Comparison of ENCODE assay signal across 21 mouse cellular contexts in the genomic region with DNA sequence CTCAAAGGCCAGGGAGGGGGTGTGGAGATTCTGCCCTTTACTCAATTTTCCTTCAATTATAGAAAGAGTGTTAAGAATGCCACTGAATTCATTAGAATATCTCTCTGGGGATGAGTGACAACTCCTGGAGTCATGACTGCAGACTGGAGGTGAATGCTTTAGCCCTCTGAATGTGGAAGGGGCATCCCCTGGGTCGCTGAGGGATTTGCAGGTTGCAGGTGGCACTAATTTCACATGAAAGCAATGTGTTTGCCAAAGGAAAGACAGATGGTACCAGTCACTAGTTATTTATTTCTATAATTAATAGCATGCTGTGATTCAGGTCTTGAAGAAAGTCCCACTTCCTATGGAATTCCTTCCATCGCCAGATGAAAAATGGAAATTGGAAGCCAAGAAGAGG.
DNase-seq lines count a peak whose midpoint lies in the region; ATAC-seq and TF ChIP-seq lines count a peak whose summit lies in the region.
"Had no signal": no experiment of that assay in that cellular context is flagged by ENCODE, and none has a peak within 500 bp of the region (broad histone marks: within the 10 kb centered on the region; RNA-seq: fewer than 3 reads in every experiment).

No protein-coding gene starts in this region.

- H3K4me3 ChIP-seq in left cerebral cortex, adult 2 months, result no peak overlapping the region
- no peak overlapping the region for H3K4me3 ChIP-seq in hindbrain, postnatal 0 days (ENCODE audit: low read length)
- H3K4me3 ChIP-seq: forebrain, embryonic 13.5 days; gastrocnemius, adult 2 months; layer of hippocampus, adult 2 months; liver, embryonic 13.5 days; lung, embryonic 15.5 days; midbrain, embryonic 15.5 days; neural tube, embryonic 12.5 days had no signal

- no peaks in the 10 kb centered on the region for H3K27me3 ChIP-seq in hindbrain, postnatal 0 days (ENCODE audit: insufficient read depth, low read length)
- H3K27me3 ChIP-seq: forebrain, embryonic 13.5 days; liver, embryonic 13.5 days; lung, embryonic 15.5 days; midbrain, embryonic 15.5 days; neural tube, embryonic 12.5 days had no signal

- no peak overlapping the region for H3K27ac ChIP-seq in left cerebral cortex, adult 2 months
- no peak overlapping the region for H3K27ac ChIP-seq in hindbrain, postnatal 0 days
- H3K27ac ChIP-seq: forebrain, embryonic 13.5 days; gastrocnemius, adult 2 months; layer of hippocampus, adult 2 months; liver, embryonic 13.5 days; lung, embryonic 15.5 days; macrophage; midbrain, embryonic 15.5 days; neural tube, embryonic 12.5 days had no signal

- intact Hi-C loops in left cerebral cortex, postnatal 4 days (cut with DNase I), result no loop called here
- intact Hi-C loops in left cerebral cortex, adult 2 months (cut with DNase I), result no loop called here

- H3K36me3 ChIP-seq in hindbrain, postnatal 0 days (ENCODE audit: insufficient read depth, low read length), result no peaks in the 10 kb centered on the region
- H3K36me3 ChIP-seq: G1E; liver, embryonic 13.5 days; lung, embryonic 15.5 days; midbrain, embryonic 15.5 days; neural tube, embryonic 12.5 days had no signal

- H3K9ac ChIP-seq in hindbrain, postnatal 0 days (replicated peaks; ENCODE audit: low read length), result no peak overlapping the region
- H3K9ac ChIP-seq: forebrain, embryonic 13.5 days; liver, embryonic 13.5 days; lung, embryonic 15.5 days; midbrain, embryonic 15.5 days; neural tube, embryonic 12.5 days had no signal

- H3K4me2 ChIP-seq in hindbrain, postnatal 0 days (ENCODE audit: low read depth, low read length), result no peak overlapping the region
- H3K4me2 ChIP-seq: forebrain, embryonic 13.5 days; liver, embryonic 13.5 days; lung, embryonic 15.5 days; midbrain, embryonic 15.5 days; neural tube, embryonic 12.5 days had no signal

- no peaks in the 10 kb centered on the region for H3K9me3 ChIP-seq in hindbrain, postnatal 0 days (ENCODE audit: low read length)
- H3K9me3 ChIP-seq: forebrain, embryonic 13.5 days; G1E; liver, embryonic 13.5 days; lung, embryonic 15.5 days; midbrain, embryonic 15.5 days; neural tube, embryonic 12.5 days had no signal

- TF ChIP-seq CTCF in left cerebral cortex, adult 2 months (IDR thresholded peaks at IDR 0.05), result no peak
- no peak for TF ChIP-seq CTCF in hindbrain, postnatal 0 days (IDR thresholded peaks at IDR 0.05; ENCODE audit: low read depth)

- no peak for DNase-seq in cerebellum, adult 11 months
- DNase-seq in left cerebral cortex, postnatal 4 days, result peak; percentile 8
- DNase-seq in left cerebral cortex, adult 2 months (ENCODE audit: extremely low spot score in 1 of 2, low spot score in 2 of 2), result no peak
- peak; percentile 7 to 56 for DNase-seq in cerebellum, postnatal 14 days
- DNase-seq in hindbrain, postnatal 0 days (ENCODE audit: low spot score), result peak; percentile 27
- no peak for DNase-seq in right cerebral cortex, postnatal 10 days (ENCODE audit: low spot score in 2 of 2)
- DNase-seq in ovary, postnatal 36 days (ENCODE audit: low spot score), result no peak
- DNase-seq: gastrocnemius, adult 2 months; heart, postnatal 4 days; kidney, adult 18-20 months; kidney, postnatal 10 days; liver, embryonic 13.5 days had no signal

- H3K4me1 ChIP-seq in hindbrain, postnatal 0 days (ENCODE audit: insufficient read depth, low read length), result no peaks in the 10 kb centered on the region
- H3K4me1 ChIP-seq: forebrain, embryonic 13.5 days; liver, embryonic 13.5 days; lung, embryonic 15.5 days; midbrain, embryonic 15.5 days; neural tube, embryonic 12.5 days had no signal

- 48% methylated on average over 2 of the region's 2 CpGs for WGBS in hindbrain, postnatal 0 days

- peak; percentile 87 for ATAC-seq in cerebellum, adult (ENCODE audit: insufficient number of reproducible peaks, low FRiP score, low TSS enrichment)
- ATAC-seq in hindbrain, postnatal 0 days, result no peak
- ATAC-seq: CD4-positive, CD25-positive, alpha-beta regulatory T cell, adult 4 months; forebrain, embryonic 13.5 days; midbrain, embryonic 15.5 days had no signal

Comparison
In these comparisons a context has a peak if more than half of its experiments do, and no peak if none do; other contexts are left out.
1. DNase-seq: peak in left cerebral cortex, postnatal 4 days (single experiment), cerebellum, postnatal 14 days (2 of 2) and hindbrain, postnatal 0 days (single experiment); none in cerebellum, adult 11 months (single experiment), left cerebral cortex, adult 2 months (0 of 2), right cerebral cortex, postnatal 10 days (0 of 2) and ovary, postnatal 36 days (single experiment).